Mouse (Mus musculus): Measurements from ENCODE around the gene Rbm20.
A peak's percentile ranks its signal among the peaks of the same experiment; 100 is the strongest.

The Rbm20 gene

GRCm38 (mm10) chr19:53757432-53758109, 80.5 kb downstream of the Rbm20 start:
- DNase-seq (ENCODE audit: low spot score in 2 of 2): no peak

GRCm38 (mm10) chr19:53758881-53759418, 81.8 kb downstream of the Rbm20 start:
- no peak for DNase-seq (ENCODE audit: low spot score in 2 of 2)

GRCm38 (mm10) chr19:53760125-53761101, 83.3 kb downstream of the Rbm20 start:
- DNase-seq (ENCODE audit: low spot score in 2 of 2): no peak

- DNase-seq (ENCODE audit: low spot score in 2 of 2): no peak
Observed at GRCm38 (mm10) chr19:53762749-53763438, 85.8 kb downstream of the Rbm20 start.

- no peak for DNase-seq (ENCODE audit: low spot score in 2 of 2)
Observed at GRCm38 (mm10) chr19:53764688-53765478, 87.8 kb downstream of the Rbm20 start.

GRCm38 (mm10) chr19:53768478-53768877, 91.4 kb downstream of the Rbm20 start:
- DNase-seq (ENCODE audit: low spot score in 2 of 2): no peak

GRCm38 (mm10) chr19:53773937-53774640, 97.0 kb downstream of the Rbm20 start:
- peak in 1 of 2 experiments; percentile 57 for DNase-seq (ENCODE audit: low spot score in 2 of 2)

- no peak for DNase-seq (ENCODE audit: low spot score in 2 of 2)
Observed at GRCm38 (mm10) chr19:53774641-53775350, 97.7 kb downstream of the Rbm20 start.

GRCm38 (mm10) chr19:53779402-53779801, 102.3 kb downstream of the Rbm20 start:
- no peak for DNase-seq (ENCODE audit: low spot score in 2 of 2)

GRCm38 (mm10) chr19:53779818-53780217, 102.7 kb downstream of the Rbm20 start:
- no peak for DNase-seq (ENCODE audit: low spot score in 2 of 2)

GRCm38 (mm10) chr19:53780752-53781602, 103.9 kb downstream of the Rbm20 start:
- no peak for DNase-seq (ENCODE audit: low spot score in 2 of 2)

- no peak for DNase-seq (ENCODE audit: low spot score in 2 of 2)
Observed at GRCm38 (mm10) chr19:53781826-53782225, 104.7 kb downstream of the Rbm20 start.

GRCm38 (mm10) chr19:53785352-53785751, 108.2 kb downstream of the Rbm20 start:
- no peak for DNase-seq (ENCODE audit: low spot score in 2 of 2)

- no peak for DNase-seq (ENCODE audit: low spot score in 2 of 2)
Observed at GRCm38 (mm10) chr19:53786239-53786638, 109.1 kb downstream of the Rbm20 start.

- DNase-seq (ENCODE audit: low spot score in 2 of 2): no peak
Observed at GRCm38 (mm10) chr19:53786836-53787235, 109.7 kb downstream of the Rbm20 start.

- no peak for DNase-seq (ENCODE audit: low spot score in 2 of 2)
Observed at GRCm38 (mm10) chr19:53788621-53789331, 111.7 kb downstream of the Rbm20 start.

GRCm38 (mm10) chr19:53789571-53789970, 112.5 kb downstream of the Rbm20 start:
- DNase-seq (ENCODE audit: low spot score in 2 of 2): no peak

All from urinary bladder, postnatal 4 days (tissue).